Mouse (Mus musculus) E14TG2a.4 (cell line): Measurements from ENCODE around the gene Adgrf1.
A peak's percentile ranks its signal among the peaks of the same experiment; 100 is the strongest.

Experiments used
- H3K27me3 ChIP-seq: 2 replicates; pipeline ENCODE4 v1.6.1; 2014; ENCODE audit warnings: low read length, control low read depth; ENCODE audit not compliant: insufficient read depth
- H3K36me3 ChIP-seq: 2 replicates; pipeline ENCODE4 v1.6.1; 2014; ENCODE audit warnings: low read length, control low read depth; ENCODE audit not compliant: insufficient read depth
- H3K4me1 ChIP-seq: replicated peaks from 2 replicates; pipeline ENCODE4 v1.6.1; 2014; ENCODE audit warnings: low read depth, low read length, control low read depth
- H3K4me3 ChIP-seq: replicated peaks from 2 replicates; pipeline ENCODE4 v1.5.1; 2014; ENCODE audit warnings: mild to moderate bottlenecking, low read length
- H3K9me3 ChIP-seq: 2 replicates; pipeline ENCODE4 v1.6.1; 2014; ENCODE audit warnings: low read length, control low read depth
- CTCF ChIP-seq: conservative IDR thresholded peaks from 2 replicates; pipeline ENCODE4 v1.5.1; 2014; ENCODE audit warnings: low read length
- NANOG ChIP-seq: IDR thresholded peaks from 2 replicates; pipeline ENCODE4 v1.6.1; 2014; ENCODE audit warnings: borderline replicate concordance, low read length, mixed read lengths
- POU5F1 ChIP-seq: IDR thresholded peaks from 2 replicates; pipeline ENCODE4 v1.6.1; 2014; ENCODE audit warnings: low read length, borderline replicate concordance

The Adgrf1 gene

DNA sequence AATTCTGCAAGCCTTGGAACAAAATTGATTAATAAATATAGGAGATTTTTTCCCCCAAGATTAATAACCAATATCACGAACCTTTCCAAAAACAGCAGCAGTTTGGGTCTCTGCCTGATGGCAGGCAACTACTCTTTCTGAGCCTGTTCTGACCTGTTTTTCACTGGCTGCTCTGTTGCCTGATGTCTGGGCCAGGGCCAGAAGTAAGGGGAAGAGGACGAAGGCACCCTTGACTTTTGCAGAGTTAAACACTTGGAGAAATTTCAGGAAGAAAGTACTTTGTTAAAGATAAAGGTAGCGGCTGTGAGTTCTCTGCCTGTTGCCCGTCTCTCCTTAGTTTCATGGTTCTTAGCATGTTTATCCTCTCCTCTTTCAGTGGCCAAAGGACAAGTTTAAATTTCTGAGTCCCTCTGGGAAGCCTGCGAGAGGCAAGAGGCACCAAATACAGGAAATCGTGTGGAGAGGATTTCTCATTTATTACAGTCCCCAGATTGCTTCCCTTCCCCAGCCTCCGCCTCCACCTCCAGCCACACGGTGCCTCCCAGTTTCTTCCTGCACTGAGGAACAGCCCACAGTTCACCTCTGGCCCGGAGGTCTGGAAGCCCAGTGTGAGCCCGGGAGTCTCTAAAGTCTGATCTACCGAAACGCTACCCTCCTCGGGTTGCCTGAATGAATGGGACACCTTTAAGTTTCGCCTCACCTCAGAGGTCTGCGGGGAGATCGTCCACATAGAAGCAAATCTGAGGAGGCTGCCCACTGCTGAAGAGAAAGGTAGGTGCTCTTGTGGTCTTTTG, 89.9 kb downstream of the Adgrf1 start, which contains the start of gene Adgrf5:
TSS of gene Adgrf5 (plus strand) at position 626 of the 794 bp plus-strand sequence.
- Histone ChIP-seq H3K4me3 (peak within 1 kb of the TSS; percentile 41), H3K36me3 (no peaks in the 10 kb centered on the region), H3K4me1 (peaks cover 64% of the 10 kb centered on the region), H3K9me3 (no peaks in the 10 kb centered on the region), H3K27me3 (peaks cover 16% of the 10 kb centered on the region)
- no peak for TF ChIP-seq CTCF
- TF ChIP-seq NANOG, result no peak
- no peak for TF ChIP-seq POU5F1

- TF ChIP-seq POU5F1 (no peak), CTCF (no peak), NANOG (no peak)
- H3K27me3 ChIP-seq, result peaks cover 16% of the 10 kb centered on the region
- H3K36me3 ChIP-seq, result no peaks in the 10 kb centered on the region
- no peak overlapping the region for H3K4me3 ChIP-seq
- peaks cover 74% of the 10 kb centered on the region for H3K4me1 ChIP-seq
- H3K9me3 ChIP-seq, result no peaks in the 10 kb centered on the region
Measured at GRCm38 (mm10) chr17:43361021-43361420, 90.9 kb downstream of the Adgrf1 start.

- peaks cover 11% of the 10 kb centered on the region for H3K27me3 ChIP-seq
- H3K4me1 ChIP-seq, result peaks cover 83% of the 10 kb centered on the region
- no peaks in the 10 kb centered on the region for H3K36me3 ChIP-seq
- TF ChIP-seq NANOG (no peak), CTCF (no peak), POU5F1 (no peak)
- H3K9me3 ChIP-seq, result no peaks in the 10 kb centered on the region
- H3K4me3 ChIP-seq, result no peak overlapping the region
Measured at GRCm38 (mm10) chr17:43362362-43362761, 92.2 kb downstream of the Adgrf1 start.

DNA sequence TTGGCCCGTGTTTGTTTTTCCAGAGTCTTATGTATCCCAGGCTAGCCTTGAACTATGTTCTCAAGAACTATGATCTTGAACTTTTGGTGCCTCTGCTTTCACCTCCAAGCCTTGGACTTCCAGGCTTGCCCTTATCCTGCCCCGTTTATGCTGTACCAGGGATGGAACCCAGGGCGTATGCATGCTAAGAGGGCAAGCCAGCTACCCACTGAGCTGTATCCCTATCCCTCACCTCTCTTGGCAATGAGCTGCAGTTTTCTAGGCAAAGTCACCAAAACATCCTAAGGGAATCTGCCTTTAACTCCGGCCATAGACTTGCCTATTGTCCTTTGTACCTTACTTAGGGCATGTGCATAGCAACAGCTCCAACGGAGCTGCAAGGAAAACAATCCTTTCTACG, 92.8 kb downstream of the Adgrf1 start:
- Histone ChIP-seq H3K4me1 (peaks cover 83% of the 10 kb centered on the region), H3K27me3 (peaks cover 10% of the 10 kb centered on the region), H3K4me3 (no peak overlapping the region), H3K9me3 (no peaks in the 10 kb centered on the region), H3K36me3 (no peaks in the 10 kb centered on the region)
- no peak for TF ChIP-seq POU5F1
- TF ChIP-seq NANOG, result no peak
- no peak for TF ChIP-seq CTCF

GRCm38 (mm10) chr17:43363921-43364320, 93.8 kb downstream of the Adgrf1 start:
- Histone ChIP-seq H3K4me1 (peaks cover 74% of the 10 kb centered on the region), H3K4me3 (no peak overlapping the region), H3K27me3 (peaks cover 7% of the 10 kb centered on the region; the same call in 1 of the 2 replicates), H3K36me3 (no peaks in the 10 kb centered on the region), H3K9me3 (no peaks in the 10 kb centered on the region)
- no peak for TF ChIP-seq POU5F1
- peak; percentile 63 for TF ChIP-seq NANOG
- TF ChIP-seq CTCF, result no peak

- Histone ChIP-seq H3K4me3 (no peak overlapping the region), H3K27me3 (peaks cover 7% of the 10 kb centered on the region; the same call in 1 of the 2 replicates), H3K9me3 (no peaks in the 10 kb centered on the region), H3K36me3 (no peaks in the 10 kb centered on the region), H3K4me1 (peaks cover 67% of the 10 kb centered on the region)
- TF ChIP-seq CTCF (no peak), NANOG (no peak), POU5F1 (no peak)
Measured at GRCm38 (mm10) chr17:43365297-43365696, 95.2 kb downstream of the Adgrf1 start.

GRCm38 (mm10) chr17:43366486-43366885, 96.4 kb downstream of the Adgrf1 start:
- H3K36me3 ChIP-seq, result no peaks in the 10 kb centered on the region
- peaks cover 2% of the 10 kb centered on the region; the same call in 1 of the 2 replicates for H3K27me3 ChIP-seq
- H3K4me3 ChIP-seq, result no peak overlapping the region
- no peak for TF ChIP-seq CTCF
- H3K9me3 ChIP-seq, result no peaks in the 10 kb centered on the region
- peaks cover 55% of the 10 kb centered on the region for H3K4me1 ChIP-seq

GRCm38 (mm10) chr17:43368171-43368576, 98.0 kb downstream of the Adgrf1 start:
- H3K4me3 ChIP-seq, result no peak overlapping the region
- no peaks in the 10 kb centered on the region for H3K36me3 ChIP-seq
- H3K9me3 ChIP-seq, result no peaks in the 10 kb centered on the region
- H3K27me3 ChIP-seq, result no peaks in the 10 kb centered on the region
- TF ChIP-seq POU5F1, result no peak
- no peak for TF ChIP-seq CTCF
- TF ChIP-seq NANOG, result no peak
- H3K4me1 ChIP-seq, result peaks cover 46% of the 10 kb centered on the region

DNA sequence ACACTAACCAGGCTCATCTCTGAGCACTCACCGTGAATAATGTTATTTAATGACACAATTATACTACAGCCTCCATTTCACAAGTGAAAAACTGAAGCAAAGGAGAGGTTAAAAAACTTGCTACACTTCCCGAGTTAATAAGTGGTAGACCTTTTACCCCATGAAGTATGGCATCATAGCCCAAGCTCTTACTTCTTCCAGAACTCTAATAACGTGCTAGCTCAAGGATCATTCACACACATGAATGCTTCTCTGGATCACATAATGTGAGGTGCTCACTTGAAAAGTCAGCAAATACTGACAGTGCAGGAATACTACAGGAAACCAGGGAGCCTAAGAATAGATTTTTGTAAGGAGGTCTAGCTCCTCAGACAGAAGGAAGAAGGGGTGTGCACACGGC, 102.5 kb downstream of the Adgrf1 start:
- Histone ChIP-seq H3K27me3 (peaks cover 6% of the 10 kb centered on the region; the same call in 1 of the 2 replicates), H3K4me1 (peaks cover 34% of the 10 kb centered on the region), H3K9me3 (no peaks in the 10 kb centered on the region), H3K36me3 (no peaks in the 10 kb centered on the region), H3K4me3 (no peak overlapping the region)
- TF ChIP-seq NANOG, result no peak
- no peak for TF ChIP-seq CTCF
